Mouse (Mus musculus) mouse embryonic stem cell (cell line): ENCODE results near the gene Galm.
"Not testable (repeated sequence)": the region's sequence is repeated elsewhere in the genome, so short reads cannot be mapped to it uniquely, and the experiment has no call there.

Experiments used
- in situ Hi-C, 2 experiments: fragments of 300-500 bp; cut with MboI; formaldehyde crosslinking; loops; 1 replicate in 1 of 2; 3 replicates in 1 of 2; pipeline ENCODE4 v1.14.3; 2019 to 2020; ENCODE audit warnings: low sequenced_read_pairs in 2 of 2, low pct_unique_long_range_greater_than_20kb in 1 of 2, mixed read lengths in 1 of 2; ENCODE audit not compliant: unreplicated experiment in 1 of 2

The Galm gene

DNA sequence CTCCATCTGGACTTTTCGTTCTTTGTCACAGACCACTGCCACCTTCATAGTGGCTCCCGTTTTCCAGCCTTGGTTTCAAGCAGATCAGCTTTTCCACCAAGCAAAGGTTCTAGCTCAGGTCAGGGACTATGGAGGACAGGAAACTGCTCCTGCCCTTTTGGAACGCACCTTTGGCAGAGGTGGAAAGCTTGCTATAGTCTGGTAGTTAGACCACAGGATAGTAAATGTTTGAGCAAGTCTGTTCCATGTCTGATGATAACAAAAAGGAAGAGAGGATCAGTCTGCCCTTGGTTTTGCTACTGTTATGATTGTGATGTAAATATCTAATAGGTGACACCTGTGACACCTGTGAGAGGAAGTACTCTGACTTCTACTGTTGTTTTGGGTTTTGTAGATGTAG, 48.7 kb downstream of the Galm start:
- in situ Hi-C loops: loop anchor here in 1 of 2 experiments (25.0 kb wide), 1 partner anchor 289 kb away; the partner anchor contains the start of gene Atl2

DNA sequence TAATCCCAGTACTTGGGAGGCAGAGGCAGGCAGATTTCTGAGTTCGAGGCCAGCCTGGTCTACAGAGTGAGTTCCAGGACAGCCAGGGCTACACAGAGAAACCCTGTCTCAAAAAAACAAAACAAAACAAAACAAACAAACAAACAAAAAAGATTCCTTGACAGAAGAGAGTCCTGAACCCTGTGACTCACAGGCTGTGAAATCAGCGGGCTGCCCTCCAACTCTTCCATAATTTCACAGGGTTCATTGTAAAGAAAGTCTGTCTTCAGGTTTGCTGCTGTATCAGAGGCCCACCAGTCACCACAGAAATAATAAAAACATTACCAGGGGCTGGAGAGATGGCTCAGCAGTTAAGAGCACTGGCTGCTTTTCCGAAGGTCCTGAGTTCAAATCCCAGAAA, 51.6 kb downstream of the Galm start:
- in situ Hi-C loops: loop anchor here in 1 of 2 experiments (25.0 kb wide), 1 partner anchor 292 kb away; the partner anchor contains the start of gene Atl2

DNA sequence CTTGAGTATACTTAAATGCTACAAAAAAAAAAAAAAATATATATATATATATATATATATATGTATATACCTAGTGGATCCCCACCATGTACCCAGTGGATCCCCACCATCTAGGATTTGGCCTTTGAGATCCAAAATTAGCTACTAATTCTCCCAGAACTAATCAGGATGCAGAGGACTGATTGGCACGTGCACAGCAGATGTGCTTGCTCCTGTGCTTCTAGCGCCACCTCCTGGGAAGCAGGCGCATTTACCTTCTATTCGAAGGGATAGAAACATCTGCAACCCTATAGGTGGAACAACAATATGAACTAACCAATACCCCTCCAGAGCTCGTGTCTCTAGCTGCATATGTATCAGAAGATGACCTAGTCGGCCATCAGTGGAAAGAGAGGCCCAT, 52.7 kb downstream of the Galm start:
- in situ Hi-C loops: loop anchor here (5.0 to 25.0 kb wide), 3 partner anchors 153 to 293 kb away; partner anchors contain the start of gene Atl2 (in 1 of the 2)

DNA sequence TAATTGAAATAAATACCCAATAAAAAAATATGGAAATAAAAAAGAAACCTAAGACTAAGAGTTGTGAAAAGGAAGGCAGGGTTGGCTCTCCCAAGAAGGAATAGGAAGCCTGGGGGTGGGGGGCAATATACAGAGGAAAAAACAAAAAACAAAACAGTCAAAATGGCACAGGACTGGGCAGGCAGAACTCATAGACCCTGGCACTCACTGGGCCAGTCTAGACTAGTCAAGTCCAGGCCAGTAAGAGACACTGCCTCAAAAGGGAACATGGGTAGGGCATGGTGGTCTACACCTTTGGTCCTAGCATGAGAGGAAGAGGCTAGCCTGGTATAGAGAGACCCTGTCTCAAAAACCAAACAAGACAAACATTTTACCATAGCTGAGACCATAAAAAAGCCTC, 53.2 kb downstream of the Galm start:
- in situ Hi-C loops: loop anchor here (5.0 to 25.0 kb wide), 3 partner anchors 153 to 293 kb away; partner anchors contain the start of gene Atl2 (in 1 of the 2)

DNA sequence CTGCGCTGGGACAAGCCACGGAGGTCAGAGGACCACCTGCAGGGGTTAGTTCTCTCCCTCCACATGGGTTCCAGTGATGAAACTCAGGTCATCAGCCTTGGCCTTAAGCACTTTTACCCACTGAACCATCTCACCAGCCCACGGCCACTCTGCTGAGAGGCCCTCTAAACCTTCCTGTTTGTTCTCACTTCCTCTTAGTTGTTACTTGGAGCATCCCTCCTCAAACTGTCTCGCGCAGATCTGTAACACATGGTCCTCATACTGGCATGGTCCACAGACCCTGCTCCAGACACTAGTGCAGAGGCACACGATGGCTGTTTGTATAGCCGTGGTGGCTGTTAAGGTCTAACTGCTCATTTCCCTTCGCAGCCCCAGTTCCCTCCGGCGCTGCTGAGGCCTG, 56.3 kb downstream of the Galm start:
- in situ Hi-C loops: loop anchor here (5.0 to 25.0 kb wide), 3 partner anchors 156 to 296 kb away; partner anchors contain the start of gene Atl2 (in 1 of the 2)

DNA sequence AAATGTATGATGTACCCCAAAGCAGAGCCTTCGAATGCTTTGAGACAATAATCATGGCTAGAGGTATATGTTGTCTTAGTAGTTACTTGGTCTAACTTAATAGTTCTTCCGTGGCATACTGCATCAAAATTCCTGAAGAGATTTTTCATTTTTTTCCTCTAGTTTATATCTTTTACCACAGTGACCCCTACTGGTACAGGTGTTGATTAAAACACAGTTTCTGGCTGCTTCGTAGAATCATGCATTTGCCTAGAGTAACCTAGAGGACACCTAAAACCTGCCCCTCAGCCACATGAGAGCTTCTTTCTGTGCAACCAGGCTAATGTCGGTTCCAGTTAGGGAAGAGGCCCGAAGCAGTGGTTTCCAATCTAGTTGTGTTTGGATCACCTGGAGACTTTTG, 65.8 kb downstream of the Galm start:
- in situ Hi-C loops: loop anchor here in 1 of 2 experiments (25.0 kb wide), 1 partner anchor 306 kb away; the partner anchor contains the start of gene Atl2

DNA sequence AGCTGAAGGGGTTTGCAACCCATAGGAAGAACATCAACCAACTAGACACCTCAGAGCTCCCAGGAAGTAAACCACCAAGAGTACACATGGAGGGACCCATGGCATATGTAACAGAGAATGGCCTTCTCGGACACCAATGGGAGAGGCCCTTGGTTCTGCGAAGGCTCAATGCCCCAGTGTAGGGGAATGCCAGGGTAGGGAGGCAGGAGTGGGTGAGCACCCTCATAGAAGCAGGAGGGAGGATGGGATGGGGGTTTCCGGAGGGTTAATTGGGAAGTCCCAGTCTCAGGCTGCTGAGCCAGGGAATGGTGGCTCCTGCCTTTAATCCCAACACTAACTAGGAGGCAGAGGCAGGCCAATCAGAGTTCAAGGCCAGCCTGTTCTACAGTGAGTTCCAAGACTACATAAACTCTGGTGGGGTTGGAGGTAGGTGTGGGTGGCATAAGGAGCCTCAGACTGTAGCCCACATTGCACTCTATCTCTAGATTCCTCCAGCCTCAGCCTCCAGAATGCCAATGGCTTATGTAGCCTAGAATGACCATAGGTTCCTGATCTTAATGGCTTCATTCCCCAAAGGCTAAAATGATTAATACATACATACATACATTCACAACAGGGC, 72.0 kb downstream of the Galm start:
- in situ Hi-C loops: loop anchor here in 1 of 2 experiments (25.0 kb wide), 1 partner anchor 312 kb away; the partner anchor contains the start of gene Atl2

DNA sequence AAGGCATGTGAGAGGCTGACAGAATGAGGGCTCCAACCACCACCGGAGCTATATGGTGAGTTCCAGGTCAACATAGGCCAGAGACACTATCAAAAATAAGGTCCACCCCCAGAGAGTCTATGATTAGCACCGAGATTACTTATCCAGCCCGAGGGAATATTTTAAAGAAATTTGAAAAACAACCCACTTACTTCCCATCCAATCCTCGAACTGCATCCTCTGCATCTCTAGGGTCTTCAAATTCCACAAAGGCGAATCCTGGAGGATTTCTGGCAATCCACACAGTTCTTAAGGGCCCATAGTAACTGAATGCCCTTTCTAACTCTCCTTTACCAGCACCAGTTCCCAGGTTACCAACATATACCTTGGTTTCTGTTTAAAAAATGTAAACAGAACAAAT, 78.4 kb downstream of the Galm start:
- in situ Hi-C loops: no loop called here

DNA sequence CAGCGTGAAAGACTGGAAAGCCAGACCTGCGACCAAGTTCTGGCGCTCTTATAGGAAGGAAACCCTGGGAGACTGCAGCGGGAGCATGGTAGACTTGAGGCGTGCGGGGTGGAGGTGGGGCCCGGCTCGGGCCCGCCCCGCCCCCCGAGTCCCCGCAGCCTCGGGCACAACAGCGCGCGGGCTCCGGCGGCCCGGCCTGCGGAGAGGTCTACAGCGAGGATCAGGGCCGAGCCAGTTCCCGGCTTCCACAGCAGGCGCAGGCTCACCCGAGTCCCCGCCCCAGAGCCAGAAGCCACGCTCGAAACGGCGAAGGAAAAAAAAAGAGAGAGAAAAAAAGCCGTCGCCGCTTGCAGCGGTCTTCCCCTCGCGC, 79.0 kb downstream of the Galm start:
- in situ Hi-C loops: no loop called here

DNA sequence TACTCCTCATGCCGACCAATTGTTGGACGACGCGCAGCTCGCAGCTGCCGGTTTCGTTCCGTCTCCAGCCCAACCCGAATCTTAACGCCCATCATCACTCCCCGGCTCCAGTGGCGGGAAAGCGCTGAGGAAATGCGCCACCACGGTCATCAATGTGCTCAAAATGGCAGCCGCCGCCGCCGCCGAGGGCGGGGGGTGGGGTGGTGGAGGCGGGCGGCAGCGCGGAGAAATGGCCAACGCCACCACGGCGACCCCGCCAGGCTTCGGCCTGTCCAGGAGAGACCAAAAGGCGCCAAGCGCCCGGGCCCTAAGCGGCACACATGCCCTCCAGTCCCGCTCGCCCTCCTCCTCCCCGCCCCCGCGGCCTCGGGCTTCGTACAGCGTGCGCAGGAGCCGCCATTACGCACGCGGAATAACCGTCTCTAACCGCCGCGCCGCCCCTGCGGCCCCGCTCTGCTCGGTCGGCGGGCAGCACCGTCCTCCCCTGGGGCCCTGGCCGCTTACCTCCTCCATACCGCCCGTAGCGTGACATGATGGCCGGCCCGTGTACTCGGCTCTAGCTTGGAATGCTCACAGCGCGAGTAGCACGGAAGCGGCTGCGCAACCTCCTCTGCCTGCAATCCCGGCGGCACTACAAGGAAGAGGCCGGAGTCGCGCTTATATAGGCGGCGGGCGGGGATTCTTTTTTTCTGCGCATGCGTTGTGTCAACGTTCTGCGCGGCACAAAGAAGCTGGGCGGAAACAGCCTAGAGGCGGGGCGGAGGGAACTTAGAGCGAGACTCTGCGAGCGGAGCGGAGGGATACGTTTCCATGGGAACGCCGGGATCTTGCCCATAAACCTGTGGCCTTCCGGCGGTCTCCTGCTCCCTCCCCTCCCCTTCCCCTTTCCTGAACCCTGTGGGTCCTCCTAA, 79.7 kb downstream of the Galm start, which contains the start of the genes Srsf7 and Ttc39d:
Gene Srsf7 (minus strand): TSS at position 637 of the 911 bp plus-strand sequence.
Gene Ttc39d (plus strand): TSS at position 790 of the 911 bp plus-strand sequence.
- in situ Hi-C loops: no loop called here

DNA sequence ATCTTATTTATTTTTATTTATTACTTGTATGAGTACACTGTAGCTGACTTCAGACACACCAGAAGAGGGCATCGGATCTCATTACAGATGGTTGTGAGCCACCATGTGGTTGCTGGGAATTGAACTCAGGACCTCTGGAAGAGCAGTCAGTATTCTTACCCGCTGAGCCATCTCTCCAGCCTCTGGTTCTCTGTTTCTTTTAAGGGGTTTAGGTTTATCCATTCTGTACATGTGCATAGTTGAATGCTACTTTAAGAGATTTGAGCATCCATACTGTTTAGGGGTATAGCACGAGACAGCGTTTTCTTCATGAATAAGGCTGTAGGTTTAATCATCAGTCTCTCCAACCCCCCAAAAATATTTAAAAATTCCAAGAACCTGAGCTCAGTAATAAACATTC, 86.7 kb downstream of the Galm start:
- in situ Hi-C loops: not testable (repeated sequence)

DNA sequence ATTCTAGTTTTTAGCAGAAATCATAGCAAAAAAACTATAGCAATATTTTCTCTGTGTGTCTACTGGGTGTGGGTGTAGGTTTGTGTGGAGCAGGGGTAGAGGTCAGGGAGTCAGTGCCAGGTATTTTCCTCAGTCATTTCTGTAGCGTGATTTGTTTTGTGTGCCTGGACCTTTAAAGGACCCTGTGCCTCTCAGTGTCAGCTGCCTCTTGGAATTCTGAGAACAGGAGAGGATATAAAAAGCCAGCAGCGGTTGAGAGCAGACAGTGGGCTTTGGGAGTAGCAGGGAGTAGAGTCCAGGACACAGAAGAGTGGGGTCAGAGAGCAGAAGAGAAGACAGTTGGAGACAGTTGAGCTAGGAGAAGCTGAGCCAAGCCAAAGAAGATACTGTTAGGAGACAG, 92.9 kb downstream of the Galm start:
- in situ Hi-C loops: no loop called here

DNA sequence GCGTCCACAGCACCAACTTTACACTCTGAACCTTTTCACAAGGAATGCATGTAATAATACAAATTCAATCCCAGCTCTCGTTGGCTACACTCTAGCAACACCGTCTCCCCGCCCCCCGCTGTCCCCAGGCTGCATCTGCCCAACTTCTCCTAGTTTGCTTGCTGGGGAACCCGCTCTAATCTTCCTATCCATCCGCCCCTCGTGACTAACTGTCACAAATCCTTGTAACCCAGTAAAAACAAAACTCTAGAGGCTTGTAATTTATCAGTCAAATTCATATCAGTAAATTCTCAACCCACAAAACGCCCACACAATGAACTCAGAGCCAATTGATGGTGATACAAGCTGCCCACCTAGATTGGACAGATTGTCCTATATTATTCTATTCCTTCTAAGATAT, 93.9 kb downstream of the Galm start:
- in situ Hi-C loops: no loop called here

DNA sequence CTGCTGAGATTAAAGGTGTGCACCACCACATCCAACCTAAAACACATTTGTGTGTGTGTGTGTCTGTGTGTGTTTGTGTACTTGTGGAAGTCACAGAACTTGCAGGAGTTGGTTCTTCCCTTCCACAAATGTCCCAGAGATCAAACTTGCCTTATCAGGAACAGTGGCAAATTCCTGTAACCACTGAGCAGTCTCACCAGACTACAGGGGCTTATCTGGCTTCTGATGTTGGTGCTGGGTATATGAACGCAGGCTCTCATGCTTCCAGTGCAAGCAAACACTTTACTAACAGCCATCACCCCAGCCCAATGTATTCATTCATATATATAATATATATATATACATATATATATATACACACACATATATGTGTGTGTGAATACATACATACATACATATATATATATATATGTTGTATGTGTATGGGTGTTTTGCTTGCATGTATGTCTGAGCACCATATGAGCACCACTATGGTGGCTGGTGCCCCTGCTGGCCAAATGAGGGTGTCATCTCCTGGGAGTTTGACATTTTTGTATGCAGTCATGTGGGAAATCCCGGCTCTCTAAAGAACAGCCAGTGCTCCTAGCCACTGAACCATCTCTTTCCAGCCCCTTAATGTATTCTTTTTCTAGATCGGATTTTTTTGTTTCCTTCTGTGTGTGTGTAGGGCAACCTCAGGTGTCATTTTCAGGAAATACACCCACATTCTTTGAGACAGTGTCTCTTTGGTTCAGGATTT, 94.8 kb downstream of the Galm start:
- in situ Hi-C loops: no loop called here

DNA sequence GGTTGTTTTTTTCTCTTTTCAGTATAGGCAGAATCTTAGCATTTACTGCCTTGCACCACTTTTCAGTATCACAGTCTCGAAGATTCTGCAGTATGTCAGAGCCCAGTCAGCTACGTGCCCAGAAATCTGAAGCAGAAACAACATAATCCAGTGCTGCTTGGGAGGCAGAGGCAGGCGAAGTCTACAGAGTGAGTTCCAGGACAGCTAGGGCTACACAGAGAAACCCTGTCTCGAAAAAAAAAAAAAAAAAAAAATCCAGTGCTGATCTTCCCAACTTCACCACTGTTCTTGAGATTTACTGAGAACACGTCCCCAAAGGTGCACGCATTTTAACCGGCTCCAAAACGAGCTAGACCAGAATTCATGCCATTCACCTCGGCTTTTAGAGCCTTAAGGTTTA, 96.6 kb downstream of the Galm start:
- in situ Hi-C loops: no loop called here

DNA sequence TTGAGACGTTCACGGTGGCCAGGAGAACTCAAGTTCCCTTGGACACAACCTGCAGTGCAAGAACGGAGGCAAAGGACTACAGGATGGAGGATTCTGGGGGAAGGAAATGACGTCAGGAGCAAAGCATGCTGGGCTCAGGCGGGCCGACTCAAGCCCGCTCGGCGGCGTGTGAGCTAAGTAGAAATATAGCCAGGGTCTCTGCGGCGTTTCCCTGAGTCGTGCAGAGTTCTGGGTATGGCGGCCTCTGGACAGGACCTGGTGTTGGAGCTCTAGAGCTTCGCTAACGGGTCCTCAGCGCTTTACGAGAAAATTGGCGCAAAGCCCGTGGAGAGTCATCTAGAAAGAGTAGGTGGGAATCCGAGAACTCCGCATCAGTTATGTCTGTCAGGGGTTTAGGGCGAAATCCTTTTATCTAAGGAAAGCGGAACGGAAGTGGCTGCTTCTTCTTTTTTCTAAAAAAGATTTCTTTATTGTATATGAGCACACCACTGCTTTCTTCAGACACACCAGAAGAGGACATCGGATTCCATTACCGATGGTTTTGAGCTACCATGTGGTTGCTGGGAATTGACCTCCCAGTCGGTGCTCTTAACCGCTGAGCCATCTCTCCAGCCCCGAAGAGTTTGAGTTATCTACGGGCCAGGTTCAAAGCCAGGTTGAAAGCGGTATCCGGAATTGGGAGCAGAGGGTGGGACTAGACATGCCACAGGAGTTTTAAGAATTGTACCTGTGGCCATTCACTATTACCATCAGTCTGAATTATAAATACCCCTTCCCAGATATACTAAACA, 97.2 kb downstream of the Galm start, which contains the start of gene Gemin6:
Gene Gemin6 (plus strand): TSS at position 116 of the 791 bp plus-strand sequence.
- in situ Hi-C loops: no loop called here

DNA sequence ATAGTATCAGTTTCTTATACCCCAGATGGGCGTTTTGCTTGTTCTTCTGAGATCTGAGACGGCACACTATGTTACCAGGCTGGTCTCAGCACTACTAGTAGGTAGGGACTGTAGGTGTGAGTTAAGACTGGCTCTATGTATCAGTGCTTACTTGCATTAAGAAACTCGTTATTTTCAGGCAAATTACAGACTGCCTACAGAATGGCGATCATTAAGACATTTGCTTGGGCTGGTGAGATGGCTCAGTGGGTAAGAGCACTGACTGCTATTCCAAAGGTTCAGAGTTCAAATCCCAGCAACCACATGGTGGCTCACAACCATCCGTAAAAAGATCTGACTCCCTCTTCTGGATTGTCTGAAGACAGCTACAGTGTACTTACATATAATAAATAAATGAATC, 97.9 kb downstream of the Galm start:
- in situ Hi-C loops: not testable (repeated sequence)

DNA sequence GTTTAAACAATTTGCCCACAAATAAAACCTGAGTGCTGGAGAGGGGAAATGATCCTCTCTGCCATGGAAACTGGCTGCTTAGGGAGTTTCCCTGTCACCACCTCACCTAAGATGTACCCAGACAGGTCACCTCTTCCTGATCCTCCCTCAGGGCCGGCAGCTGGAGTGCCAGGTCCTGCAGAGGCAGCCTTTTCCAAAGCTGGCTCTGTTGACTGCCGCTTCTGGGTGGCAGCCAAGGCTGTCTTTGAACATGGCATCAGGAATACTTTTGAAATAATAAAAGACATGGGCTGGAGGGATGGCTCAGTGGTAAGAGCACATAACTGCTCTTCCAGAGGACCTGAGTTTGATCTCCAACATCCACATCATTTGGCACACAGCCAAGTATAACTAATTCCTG, 102.1 kb downstream of the Galm start:
- in situ Hi-C loops: no loop called here
